ENCODE assay signal across 28 mouse cellular contexts in the genomic region with DNA sequence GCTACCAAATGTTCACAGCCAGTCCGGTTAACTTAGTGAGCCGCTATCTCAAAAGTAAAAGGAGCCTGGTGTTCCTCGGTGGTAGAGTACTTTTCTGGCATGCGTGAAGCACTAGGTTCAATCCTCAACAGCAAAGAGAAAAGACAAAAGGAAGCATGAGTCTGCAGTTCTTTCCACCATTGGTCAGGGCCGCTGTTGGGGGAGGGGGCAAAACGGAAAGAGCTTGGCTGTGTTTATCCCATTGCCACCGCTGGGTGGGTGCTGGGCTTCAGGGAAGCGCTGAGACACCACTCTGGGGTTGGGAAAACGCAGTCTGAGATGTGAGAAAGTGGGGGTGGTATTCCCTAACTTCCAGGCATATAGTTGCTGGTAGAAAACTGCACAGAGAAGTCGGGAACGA. TPM values are rescaled to one million over a fixed set of nuclear protein-coding genes. Genes with fewer than 3 reads are reported as not detected.
DNase-seq lines count a peak whose midpoint lies in the region; ATAC-seq and TF ChIP-seq lines count a peak whose summit lies in the region.
"Had no signal": no experiment of that assay in that cellular context is flagged by ENCODE, and none has a peak within 500 bp of the region (broad histone marks: within the 10 kb centered on the region; RNA-seq: fewer than 3 reads in every experiment).

No protein-coding gene starts in this region.

- no peak overlapping the region for H3K4me2 ChIP-seq in lung, embryonic 14.5 days
- H3K4me2 ChIP-seq: embryonic facial prominence, embryonic 12.5 days; forebrain, embryonic 15.5 days; heart, embryonic 15.5 days; limb, embryonic 15.5 days; midbrain, embryonic 11.5 days; neural tube, embryonic 12.5 days had no signal

- no peak overlapping the region for H3K9ac ChIP-seq in lung, embryonic 14.5 days
- H3K9ac ChIP-seq: embryonic facial prominence, embryonic 12.5 days; forebrain, embryonic 15.5 days; heart, embryonic 15.5 days; limb, embryonic 15.5 days; neural tube, embryonic 12.5 days had no signal

- H3K27ac ChIP-seq in lung, embryonic 14.5 days (ENCODE audit: low read depth) = no peak overlapping the region
- H3K27ac ChIP-seq: embryonic facial prominence, embryonic 12.5 days; forebrain, embryonic 15.5 days; gastrocnemius, adult 2 months; heart, embryonic 15.5 days; layer of hippocampus, adult 2 months; limb, embryonic 15.5 days; neural tube, embryonic 12.5 days; stomach, postnatal 0 days had no signal

- no peaks in the 10 kb centered on the region for H3K27me3 ChIP-seq in lung, embryonic 14.5 days (ENCODE audit: insufficient read depth, low read length)
- H3K27me3 ChIP-seq: embryonic facial prominence, embryonic 12.5 days; forebrain, embryonic 15.5 days; heart, embryonic 15.5 days; limb, embryonic 15.5 days; neural tube, embryonic 12.5 days had no signal

- 67% methylated on average over 11 of the region's 11 CpGs for WGBS in lung, embryonic 14.5 days

- H3K4me1 ChIP-seq in lung, embryonic 14.5 days (ENCODE audit: insufficient read depth) = no peaks in the 10 kb centered on the region

- no peak for ATAC-seq in lung, embryonic 14.5 days (ENCODE audit: insufficient read depth)
- 0 out of 2 replicates have a peak, but pooled peaks have one; percentile 36 for ATAC-seq in common myeloid progenitor, adult 5-6 weeks (replicated peaks; ENCODE audit: low read depth, poor library complexity, severe bottlenecking)
- ATAC-seq: forebrain, embryonic 15.5 days; hindbrain, embryonic 16.5 days had no signal

- H3K9me3 ChIP-seq in lung, embryonic 14.5 days (ENCODE audit: low read depth, low read length) = no peaks in the 10 kb centered on the region
- H3K9me3 ChIP-seq: embryonic facial prominence, embryonic 12.5 days; forebrain, embryonic 15.5 days; heart, embryonic 15.5 days; limb, embryonic 15.5 days; neural tube, embryonic 12.5 days had no signal

- H3K4me3 ChIP-seq in lung, embryonic 14.5 days (ENCODE audit: low read depth, low read length) = no peak overlapping the region
- H3K4me3 ChIP-seq: embryonic facial prominence, embryonic 12.5 days; forebrain, embryonic 15.5 days; gastrocnemius, adult 2 months; heart, embryonic 15.5 days; layer of hippocampus, adult 2 months; limb, embryonic 15.5 days; myocyte; neural tube, embryonic 12.5 days had no signal

- no peaks in the 10 kb centered on the region for H3K36me3 ChIP-seq in lung, embryonic 14.5 days (ENCODE audit: insufficient read depth)
- H3K36me3 ChIP-seq: embryonic facial prominence, embryonic 12.5 days; forebrain, embryonic 15.5 days; heart, embryonic 15.5 days; limb, embryonic 15.5 days; neural tube, embryonic 12.5 days had no signal

- TF ChIP-seq CTCF in lung, embryonic 14.5 days (IDR thresholded peaks at IDR 0.05; ENCODE audit: low read depth) = 0 out of 2 replicates have a peak, but pooled peaks have one; percentile 8

- peak; percentile 34 for DNase-seq in embryo, embryonic 11 days
- DNase-seq in embryo, embryonic 10.5 days (ENCODE audit: low spot score) = no peak
- DNase-seq in lung, embryonic 14.5 days = peak; percentile 57
- no peak for DNase-seq in lung, adult 18-20 months
- DNase-seq in ES-CJ7 (ENCODE audit: low read depth, low spot score) = peak; percentile 85
- no peak for DNase-seq in urinary bladder, postnatal 36 days (ENCODE audit: low spot score in 2 of 2)
- DNase-seq in cerebellum, postnatal 36 days = no peak
- DNase-seq: adrenal gland, postnatal 10 days; cerebellum, adult 11 months; cerebellum, adult 9-11 months; gastrocnemius, adult 2 months; kidney, adult 2 months; kidney, postnatal 36 days; left cerebral cortex, postnatal 4 days; lung, postnatal 14 days; right cerebral cortex, adult 18-20 months; right cerebral cortex, postnatal 4 days had no signal

RNA-seq across cellular contexts. Expression of a gene that starts 58.6 kb away (rescaled TPM):
- polyA plus RNA-seq in lung, embryonic 14.5 days (2014; fragmentation: Nextera tagmentation; extraction: Ambion mirVana) = 11.0 and 12.7 TPM in 2 replicates
- 11.2 and 15.3 TPM in 2 replicates for total RNA-seq in common myeloid progenitor, adult 5-6 weeks (2017)

Comparison
In these comparisons a context has a peak if more than half of its experiments do, and no peak if none do; other contexts are left out.
1. DNase-seq: peak in embryo, embryonic 11 days (single experiment), lung, embryonic 14.5 days (single experiment) and ES-CJ7 (single experiment); none in embryo, embryonic 10.5 days (single experiment), lung, adult 18-20 months (0 of 2), urinary bladder, postnatal 36 days (0 of 2) and cerebellum, postnatal 36 days (0 of 2).